Mouse (Mus musculus): ENCODE measurements around the gene Slc16a11. TPM values are rescaled to one million over a fixed set of nuclear protein-coding genes. Genes with fewer than 3 reads are reported as not detected.

Slc16a11 gene
- polyA plus RNA-seq, 1 experiment from 2014 or later, result 3.1 TPM

- WGBS, result 67% methylated on average over 5 of the region's 5 CpGs
- Histone ChIP-seq H3K9me3 (ENCODE audit: control insufficient read depth, low read length) (no peaks in the 10 kb centered on the region), H3K4me1 (replicated peaks; ENCODE audit: control insufficient read depth, insufficient read depth) (no peaks in the 10 kb centered on the region), H3K27ac (replicated peaks) (peak overlapping the region; percentile 18; the same call in 1 of the 2 replicates), H3K27me3 (ENCODE audit: control insufficient read depth, insufficient read depth, low read length) (no peaks in the 10 kb centered on the region; the same call in 1 of the 2 replicates), H3K4me3 (ENCODE audit: low read depth, low read length) (no peak overlapping the region), H3K36me3 (ENCODE audit: control insufficient read depth, insufficient read depth, low read length) (no peaks in the 10 kb centered on the region), H3K9ac (ENCODE audit: low read length) (no peak overlapping the region), H3K4me2 (replicated peaks; ENCODE audit: low read depth) (no peak overlapping the region; the same call in 1 of the 2 replicates)
- TF ChIP-seq EP300 (optimal IDR thresholded peaks at IDR 0.05) (no peak), CTCF (IDR thresholded peaks at IDR 0.05; ENCODE audit: low read depth) (no peak)
- DNase-seq (ENCODE audit: low spot score), result no peak
- no peak for ATAC-seq (ENCODE audit: low FRiP score, low TSS enrichment)
Observed at GRCm38 (mm10) chr11:70234037-70234436, 21.5 kb downstream of the Slc16a11 start.

GRCm38 (mm10) chr11:70234497-70234896 is 21.9 kb downstream of the Slc16a11 start:
- Histone ChIP-seq H3K9me3 (ENCODE audit: control insufficient read depth, low read length) (no peaks in the 10 kb centered on the region), H3K9ac (ENCODE audit: low read length) (no peak overlapping the region), H3K4me1 (replicated peaks; ENCODE audit: control insufficient read depth, insufficient read depth) (no peaks in the 10 kb centered on the region), H3K36me3 (ENCODE audit: control insufficient read depth, insufficient read depth, low read length) (no peaks in the 10 kb centered on the region), H3K4me3 (ENCODE audit: low read depth, low read length) (no peak overlapping the region), H3K27ac (replicated peaks) (no peak overlapping the region; the same call in 1 of the 2 replicates), H3K27me3 (ENCODE audit: control insufficient read depth, insufficient read depth, low read length) (no peaks in the 10 kb centered on the region; the same call in 1 of the 2 replicates), H3K4me2 (replicated peaks; ENCODE audit: low read depth) (no peak overlapping the region)
- TF ChIP-seq CTCF (IDR thresholded peaks at IDR 0.05; ENCODE audit: low read depth) (no peak), EP300 (optimal IDR thresholded peaks at IDR 0.05) (no peak)
- 81% methylated on average over 8 of the region's 8 CpGs for WGBS
- ATAC-seq (ENCODE audit: low FRiP score, low TSS enrichment) (no peak), DNase-seq (ENCODE audit: low spot score) (no peak)

- no peaks in the 10 kb centered on the region for H3K27me3 ChIP-seq (ENCODE audit: control insufficient read depth, insufficient read depth, low read length)
- peaks cover 2% of the 10 kb centered on the region; the same call in 1 of the 2 replicates for H3K4me1 ChIP-seq (replicated peaks; ENCODE audit: control insufficient read depth, insufficient read depth)
- H3K4me2 ChIP-seq (replicated peaks; ENCODE audit: low read depth), result no peak overlapping the region
- H3K27ac ChIP-seq (replicated peaks), result no peak overlapping the region
- 87% methylated on average over 12 of the region's 12 CpGs for WGBS
- no peak for ATAC-seq (ENCODE audit: low FRiP score, low TSS enrichment)
- H3K9me3 ChIP-seq (ENCODE audit: control insufficient read depth, low read length), result no peaks in the 10 kb centered on the region
- no peaks in the 10 kb centered on the region for H3K36me3 ChIP-seq (ENCODE audit: control insufficient read depth, insufficient read depth, low read length)
- TF ChIP-seq CTCF (IDR thresholded peaks at IDR 0.05; ENCODE audit: low read depth), result no peak
- no peak for TF ChIP-seq EP300 (optimal IDR thresholded peaks at IDR 0.05)
- H3K4me3 ChIP-seq (ENCODE audit: low read depth, low read length), result no peak overlapping the region
- H3K9ac ChIP-seq (ENCODE audit: low read length), result no peak overlapping the region
- DNase-seq (ENCODE audit: low spot score), result no peak
Observed at GRCm38 (mm10) chr11:70235254-70235900, 22.8 kb downstream of the Slc16a11 start.

GRCm38 (mm10) chr11:70236717-70237116 is 24.2 kb downstream of the Slc16a11 start:
- H3K4me2 ChIP-seq (replicated peaks; ENCODE audit: low read depth), result peak overlapping the region; percentile 90
- H3K9ac ChIP-seq (ENCODE audit: low read length), result peak overlapping the region; percentile 94
- 36% methylated on average over 7 of the region's 7 CpGs for WGBS
- H3K9me3 ChIP-seq (ENCODE audit: control insufficient read depth, low read length), result no peaks in the 10 kb centered on the region
- H3K4me1 ChIP-seq (replicated peaks; ENCODE audit: control insufficient read depth, insufficient read depth), result peaks cover 4% of the 10 kb centered on the region; the same call in 1 of the 2 replicates
- peak overlapping the region; percentile 93 for H3K4me3 ChIP-seq (ENCODE audit: low read depth, low read length)
- no peaks in the 10 kb centered on the region for H3K27me3 ChIP-seq (ENCODE audit: control insufficient read depth, insufficient read depth, low read length)
- no peak for DNase-seq (ENCODE audit: low spot score)
- H3K27ac ChIP-seq (replicated peaks), result peak overlapping the region; percentile 96; the same call in 1 of the 2 replicates
- ATAC-seq (ENCODE audit: low FRiP score, low TSS enrichment), result no peak
- TF ChIP-seq EP300 (optimal IDR thresholded peaks at IDR 0.05) (no peak), CTCF (IDR thresholded peaks at IDR 0.05; ENCODE audit: low read depth) (no peak)
- no peaks in the 10 kb centered on the region for H3K36me3 ChIP-seq (ENCODE audit: control insufficient read depth, insufficient read depth, low read length)

GRCm38 (mm10) chr11:70237457-70238167 is 25.1 kb downstream of the Slc16a11 start, which contains the start of gene 0610010K14Rik:
0610010K14Rik (minus strand) TSS chr11:70237914.
- Histone ChIP-seq H3K36me3 (ENCODE audit: control insufficient read depth, insufficient read depth, low read length) (no peaks in the 10 kb centered on the region), H3K4me3 (ENCODE audit: low read depth, low read length) (peak within 1 kb of the TSS; percentile 93), H3K4me1 (replicated peaks; ENCODE audit: control insufficient read depth, insufficient read depth) (peaks cover 4% of the 10 kb centered on the region; the same call in 1 of the 2 replicates), H3K4me2 (replicated peaks; ENCODE audit: low read depth) (peak within 1 kb of the TSS; percentile 90), H3K9me3 (ENCODE audit: control insufficient read depth, low read length) (no peaks in the 10 kb centered on the region), H3K27ac (replicated peaks) (peak within 1 kb of the TSS; percentile 96), H3K9ac (ENCODE audit: low read length) (peak within 1 kb of the TSS; percentile 94), H3K27me3 (ENCODE audit: control insufficient read depth, insufficient read depth, low read length) (no peaks in the 10 kb centered on the region)
- TF ChIP-seq CTCF (IDR thresholded peaks at IDR 0.05; ENCODE audit: low read depth), result peak; percentile 77
- no peak for TF ChIP-seq EP300 (optimal IDR thresholded peaks at IDR 0.05)
- DNase-seq (ENCODE audit: low spot score), result peak; percentile 98
- ATAC-seq (ENCODE audit: low FRiP score, low TSS enrichment), result peak; percentile 94
- WGBS, result 1% methylated on average over 55 of the region's 70 CpGs

Measured in stomach, postnatal 0 days (tissue).